Mouse (Mus musculus) urinary bladder, postnatal 14 days (tissue): ENCODE measurements around the gene Slc43a3.
"Not testable (repeated sequence)": the region's sequence is repeated elsewhere in the genome, so short reads cannot be mapped to it uniquely, and the experiment has no call there.

ENCODE experiments used
- DNase-seq: peaks from one replicate; pipeline ENCODE4 v3.0.0; 2021; ENCODE audit warnings: low spot score

Gene Slc43a3

DNA sequence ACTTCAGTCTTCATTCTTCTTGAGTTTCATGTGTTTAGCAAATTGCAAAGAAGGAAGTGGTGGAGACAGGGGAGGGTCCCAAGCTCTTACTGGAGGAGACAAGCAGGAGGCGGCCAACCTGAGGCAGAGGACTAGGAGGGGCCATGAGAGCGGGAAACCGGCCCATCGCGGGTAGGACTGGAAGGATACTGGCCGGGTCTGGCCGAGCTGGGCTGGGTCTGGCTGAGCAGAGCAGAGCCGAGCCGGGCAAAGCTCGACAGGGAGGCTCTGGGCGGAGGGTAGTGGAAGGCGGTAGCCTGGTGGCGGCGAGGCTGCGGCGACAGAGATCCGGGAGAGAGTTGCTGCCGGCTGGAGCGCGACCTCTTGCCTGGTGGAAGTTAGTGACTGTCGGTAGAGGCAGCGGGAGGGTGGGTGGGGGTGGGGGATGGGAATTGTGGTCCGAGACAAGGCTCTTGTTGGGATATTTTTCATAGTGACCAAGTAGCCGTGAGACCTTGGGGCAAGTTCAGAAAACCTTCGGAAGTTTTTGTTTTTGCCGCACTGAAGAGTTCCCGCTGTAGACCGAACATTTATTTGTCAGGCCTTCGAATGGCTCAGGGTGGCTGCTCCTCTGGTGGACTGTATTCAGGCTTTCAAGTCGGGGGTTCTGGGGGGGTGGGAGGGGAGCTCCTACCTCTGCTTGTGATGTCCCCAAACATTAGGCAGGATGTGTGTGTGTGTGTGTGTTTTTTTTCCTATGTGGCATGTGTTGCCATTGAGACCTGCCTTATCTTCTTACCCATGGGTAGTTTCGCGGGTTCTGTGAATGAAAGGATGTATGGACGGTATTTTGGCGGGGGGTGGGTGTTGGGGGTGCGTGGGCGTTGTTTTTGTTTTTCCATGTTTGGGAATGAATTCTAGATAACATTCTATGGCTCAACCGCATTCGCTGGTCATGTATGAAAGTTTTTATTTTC lies at the start of gene Slc43a3:
Gene Slc43a3, plus strand, starts transcription at position 106 of the 956 bp plus-strand sequence.
- peak; percentile 85 for DNase-seq

GRCm38 (mm10) chr2:84886821-84887281 lies 49.5 kb upstream of the Slc43a3 start:
- DNase-seq = no peak

DNA sequence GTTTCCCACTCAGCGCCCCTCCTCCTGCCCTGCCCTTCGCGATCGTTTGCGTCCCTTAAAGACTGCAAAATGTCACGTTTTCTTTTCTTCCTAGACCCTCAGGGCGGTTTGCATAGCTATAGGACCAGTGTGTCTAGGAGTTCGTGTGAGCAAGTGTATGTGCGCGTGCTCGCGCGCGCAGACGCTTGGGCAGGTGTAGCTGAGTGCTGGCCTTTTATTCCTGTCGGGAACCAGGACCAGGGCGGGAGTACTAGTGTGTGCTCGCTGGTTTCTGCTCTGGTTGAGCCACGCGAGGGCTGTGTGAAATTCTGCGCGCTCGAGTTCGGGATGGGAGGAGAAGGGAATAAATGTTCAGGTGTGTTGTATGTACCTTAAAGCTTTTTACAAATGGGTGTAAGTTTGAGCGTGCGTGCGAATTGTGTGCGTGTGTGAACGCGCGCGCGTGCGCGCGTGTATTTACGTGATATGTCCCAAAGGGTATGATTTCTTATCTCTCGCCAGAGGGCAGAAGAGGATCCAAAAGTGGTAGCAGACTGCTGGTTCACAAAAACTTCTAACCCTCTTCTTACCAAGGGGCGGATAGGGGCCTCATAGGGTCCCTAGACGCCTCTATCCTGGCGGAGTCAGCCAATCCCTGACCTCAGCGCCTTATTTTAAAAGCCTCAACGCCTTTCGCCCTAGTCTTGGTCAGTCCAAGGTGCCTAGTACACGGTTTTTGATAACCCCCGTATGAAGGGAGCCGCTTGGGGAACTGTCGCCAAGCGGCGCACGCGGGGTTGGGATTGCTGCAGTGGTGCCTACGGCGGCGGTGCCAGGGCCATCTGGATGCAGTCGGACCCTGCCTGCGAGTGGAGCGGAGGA lies 48.7 kb upstream of the Slc43a3 start:
- no peak for DNase-seq

- DNase-seq = peak; percentile 80
Observed at GRCm38 (mm10) chr2:84888657-84889315, 47.6 kb upstream of the Slc43a3 start.

DNA sequence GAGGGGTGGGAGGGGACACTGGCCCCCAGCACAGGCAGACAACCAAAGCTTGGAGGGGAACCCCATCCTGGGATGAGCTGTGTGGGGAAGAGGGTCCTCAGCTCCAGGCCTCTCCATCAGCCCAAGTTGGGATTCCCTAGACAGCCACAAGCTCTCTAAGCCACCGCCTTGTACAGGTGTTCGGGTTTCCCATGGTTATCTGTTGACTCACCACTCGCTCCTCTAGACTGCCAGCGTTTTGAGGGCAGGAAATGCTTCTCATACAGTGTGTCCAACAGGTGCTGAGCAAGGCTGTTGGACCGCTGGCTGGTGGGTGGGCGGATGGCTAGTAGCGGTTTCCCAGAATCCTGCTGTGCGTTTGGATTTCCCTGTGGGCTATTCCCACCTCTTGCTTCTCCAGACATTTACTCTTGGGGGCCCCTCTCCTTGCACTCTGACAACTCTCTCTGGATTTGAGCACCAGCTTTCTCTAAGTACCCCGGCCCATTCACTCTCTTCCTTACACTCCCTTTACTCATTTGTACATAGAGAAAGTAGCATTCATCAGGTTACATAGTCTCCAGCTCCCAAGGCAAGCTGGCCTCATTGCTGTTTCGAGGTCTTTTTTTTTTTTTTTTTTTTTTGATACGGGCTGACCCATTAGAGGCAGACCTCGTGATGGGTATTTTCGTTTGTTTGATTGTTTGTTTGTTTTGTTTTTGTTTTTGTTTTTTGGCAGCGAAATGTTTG lies 46.9 kb upstream of the Slc43a3 start:
- DNase-seq = no peak

- DNase-seq = peak; percentile 82
Observed at GRCm38 (mm10) chr2:84890045-84890340, 46.4 kb upstream of the Slc43a3 start.

DNA sequence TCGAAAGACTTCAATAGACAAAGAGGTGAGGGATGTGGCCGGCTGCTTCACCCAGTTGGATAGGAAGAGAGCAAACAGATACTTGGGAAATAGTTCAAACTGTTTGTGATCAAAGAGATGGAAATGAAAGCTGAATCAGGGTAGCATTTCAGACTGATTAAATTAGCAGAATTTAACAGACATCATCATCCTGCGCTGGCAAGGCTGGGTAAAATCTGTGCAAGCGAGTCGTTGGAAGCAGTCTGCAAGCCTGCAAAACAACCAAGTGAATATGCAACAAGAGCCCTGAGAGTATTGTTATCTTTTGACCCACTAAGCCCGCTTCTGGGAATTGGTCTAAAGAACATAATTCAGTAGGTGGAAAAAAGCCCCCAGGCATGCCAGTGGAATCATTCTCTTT lies 43.0 kb upstream of the Slc43a3 start:
- no peak for DNase-seq

GRCm38 (mm10) chr2:84895495-84896198 lies 40.7 kb upstream of the Slc43a3 start:
- no peak for DNase-seq

DNA sequence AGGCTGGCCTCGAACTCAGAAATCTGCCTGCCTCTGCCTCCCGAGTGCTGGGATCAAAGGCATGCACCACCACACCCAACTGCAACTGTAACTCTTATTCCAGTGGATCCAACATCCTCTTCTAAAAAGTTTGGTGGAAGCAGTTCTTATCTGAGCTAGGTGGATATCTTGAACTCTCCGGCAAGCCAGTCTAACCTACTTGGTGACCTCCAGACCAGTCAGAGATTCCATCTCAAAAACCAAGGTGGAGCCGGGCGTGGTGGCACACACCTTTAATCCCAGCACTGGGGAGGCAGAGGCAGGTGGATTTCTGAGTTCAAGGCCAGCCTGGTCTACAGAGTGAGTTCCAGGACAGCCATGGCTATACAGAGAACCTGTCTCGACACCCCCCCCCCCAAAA lies 39.7 kb upstream of the Slc43a3 start:
- DNase-seq = not testable (repeated sequence)

DNA sequence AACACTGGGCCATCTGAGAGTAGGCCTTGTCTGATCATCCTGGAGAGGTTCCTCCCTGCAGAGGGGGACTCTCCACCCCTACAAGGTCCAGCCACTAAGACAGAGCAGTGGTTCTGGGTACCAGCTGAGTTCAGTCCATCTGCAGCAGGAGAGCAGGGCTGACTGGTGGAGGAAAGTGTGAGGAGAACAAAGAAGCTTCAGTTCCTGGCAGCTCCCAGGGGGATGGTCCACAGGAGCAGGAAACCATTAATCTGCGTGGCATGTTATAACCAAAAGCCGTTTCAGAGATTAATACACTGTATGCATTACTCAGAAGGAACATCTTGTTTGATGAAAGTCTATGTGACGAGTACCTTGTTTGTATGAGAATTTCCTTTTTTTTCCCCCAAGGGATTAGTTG lies 23.7 kb upstream of the Slc43a3 start:
- no peak for DNase-seq

DNA sequence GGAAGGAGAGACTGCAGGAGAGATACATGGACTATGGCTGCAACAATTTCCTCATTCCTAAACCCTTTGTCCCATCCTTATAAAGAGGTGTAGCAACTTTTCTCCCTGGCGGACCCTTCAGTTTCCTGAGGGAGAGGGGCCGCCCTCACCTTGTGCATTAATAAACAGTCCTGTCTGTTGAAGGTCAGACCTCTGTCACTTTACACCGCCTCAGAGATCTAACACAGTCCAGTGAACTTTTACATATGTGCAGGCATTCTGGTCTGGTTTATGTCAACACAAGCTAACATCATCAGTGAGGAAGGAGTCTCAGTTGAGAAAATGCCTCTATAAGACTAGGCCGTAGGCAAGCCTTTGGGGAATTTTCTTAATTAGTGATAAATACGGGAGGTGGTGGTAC lies 22.5 kb upstream of the Slc43a3 start:
- DNase-seq = no peak

DNA sequence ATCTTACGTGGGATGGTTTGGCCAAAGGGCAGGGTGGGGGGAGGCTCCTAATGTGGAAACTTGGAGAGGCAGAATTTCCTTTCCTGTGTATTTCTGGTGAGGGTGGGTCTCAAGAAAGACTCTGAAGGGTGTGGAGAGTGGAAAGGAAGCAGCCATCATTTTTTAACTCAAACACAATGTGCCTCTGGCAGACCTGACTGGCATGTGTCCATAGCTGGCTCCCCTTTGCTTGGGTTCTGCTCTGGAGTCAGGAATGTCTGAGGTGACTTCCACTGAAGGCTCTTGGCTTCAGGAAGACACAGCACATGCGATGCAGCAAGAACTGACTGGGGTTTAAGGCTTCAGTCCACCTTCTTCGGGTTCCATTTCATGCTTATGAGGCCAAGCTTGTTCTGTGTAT lies 21.0 kb upstream of the Slc43a3 start:
- no peak for DNase-seq

DNA sequence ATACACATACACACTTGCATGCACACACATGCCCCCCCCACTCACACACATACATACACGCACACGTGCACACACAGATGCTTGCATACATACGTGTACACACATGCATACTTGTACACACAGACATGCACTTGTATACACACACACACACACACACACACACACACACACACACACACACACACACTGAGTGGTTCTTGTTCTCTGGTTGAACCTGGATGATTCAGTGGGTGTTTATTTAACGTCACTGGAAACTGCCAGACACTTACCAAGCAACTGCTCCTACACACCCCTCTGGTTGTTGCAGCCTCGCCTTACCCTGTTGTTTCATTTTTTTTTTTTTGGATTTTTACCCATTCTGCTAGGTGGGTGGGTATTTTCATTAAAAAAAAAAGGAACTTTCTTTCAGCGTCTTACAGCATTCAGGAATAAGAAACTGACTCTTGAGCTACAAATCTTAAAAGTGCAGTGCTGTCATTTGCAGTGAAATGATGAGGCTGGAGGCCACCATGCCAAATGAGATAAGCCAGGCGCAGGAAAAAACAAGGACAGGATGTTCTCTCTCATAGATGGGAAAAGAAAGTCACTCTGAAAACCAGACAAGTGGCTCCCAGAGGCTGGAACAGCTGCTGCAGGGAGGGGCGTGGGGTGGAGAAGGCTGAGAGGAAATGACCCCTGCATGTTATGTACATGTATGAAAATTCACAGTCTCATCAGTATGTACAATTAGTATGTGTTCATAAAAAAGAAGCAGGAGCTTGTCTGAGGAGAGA lies 19.6 kb upstream of the Slc43a3 start:
- DNase-seq = peak; percentile 55

- DNase-seq = no peak
Observed at GRCm38 (mm10) chr2:84918188-84918587, 18.2 kb upstream of the Slc43a3 start.

DNA sequence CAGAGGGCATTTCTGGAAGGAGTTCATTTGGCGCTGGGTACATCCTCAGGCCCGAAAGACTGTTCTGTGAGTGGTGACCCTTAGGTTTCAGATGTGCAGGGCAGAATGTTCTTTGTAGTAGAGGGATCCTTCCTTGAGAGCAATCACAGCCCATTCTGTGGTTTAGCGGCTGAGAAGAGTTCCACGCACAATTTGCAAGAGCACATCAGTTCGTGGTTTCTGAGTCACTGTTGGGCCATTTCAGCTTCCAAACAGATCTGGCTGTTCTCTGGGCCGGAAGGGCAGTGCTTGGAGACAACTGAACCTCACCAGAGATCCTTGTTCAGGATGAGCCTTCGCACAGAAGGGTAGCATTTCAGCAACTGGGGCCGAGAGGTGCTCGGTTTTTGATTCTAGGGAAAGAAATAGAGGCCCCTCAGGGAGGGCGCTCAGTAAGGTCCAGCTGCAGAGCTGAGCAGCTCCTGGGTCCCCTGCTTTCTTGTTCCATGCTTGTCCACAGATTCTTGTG lies 16.7 kb upstream of the Slc43a3 start:
- DNase-seq = no peak

DNA sequence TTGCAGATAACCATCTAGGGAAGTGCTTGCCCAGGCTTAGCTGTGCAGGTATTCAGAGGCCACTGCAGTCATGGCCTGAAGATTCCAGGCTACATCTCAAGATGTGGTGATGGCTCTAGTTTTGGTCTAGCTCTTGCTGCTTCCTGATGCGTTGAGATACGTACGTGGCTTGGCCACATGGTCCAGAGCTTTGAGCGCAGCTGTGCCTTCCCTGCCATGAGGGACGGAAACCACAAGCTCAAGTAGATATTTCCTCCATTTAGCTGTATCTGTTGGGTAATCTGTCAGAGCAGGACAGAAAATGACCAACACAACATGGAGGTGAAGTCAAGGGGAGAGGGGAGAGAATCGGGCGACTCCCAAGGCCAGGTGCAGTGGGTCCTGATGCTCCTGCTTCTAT lies 6.2 kb upstream of the Slc43a3 start:
- no peak for DNase-seq

GRCm38 (mm10) chr2:84933992-84934648 lies 2.3 kb upstream of the Slc43a3 start:
- DNase-seq = no peak

DNA sequence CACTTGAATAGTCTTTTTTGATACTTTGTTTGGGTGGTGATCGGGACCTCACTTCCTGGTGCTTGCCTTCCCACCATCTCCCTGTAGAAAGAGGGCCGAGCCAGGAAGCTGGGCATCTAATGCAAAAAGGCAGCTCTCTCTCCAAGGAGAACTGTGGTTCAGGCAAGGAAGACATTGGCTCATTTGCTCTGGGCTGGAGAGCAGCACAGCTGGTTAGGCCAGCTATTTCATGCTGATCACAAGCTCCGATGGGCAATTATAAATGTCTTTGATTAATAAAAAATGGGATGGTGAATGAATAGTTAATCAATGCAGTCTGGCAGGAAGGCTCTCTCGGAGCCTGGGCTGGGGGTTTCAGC lies 1.8 kb upstream of the Slc43a3 start:
- no peak for DNase-seq

- no peak for DNase-seq
Observed at GRCm38 (mm10) chr2:84935065-84935464, 1.3 kb upstream of the Slc43a3 start.
